Mouse (Mus musculus) spleen, adult 2 months (tissue): ENCODE results near the gene Gpr152.

Source experiments
- CTCF ChIP-seq: fragments of 200-500 bp; IDR thresholded peaks from 2 replicates; pipeline ENCODE4 v1.5.1; 2011; ENCODE audit warnings: mild to moderate bottlenecking, inconsistent platforms; ENCODE audit not compliant: insufficient read depth, insufficient read length, insufficient replicate concordance; ENCODE audit errors: extremely low read depth
- POLR2A ChIP-seq: fragments of 200-500 bp; IDR thresholded peaks from 2 replicates; pipeline ENCODE4 v1.6.1; 2011; ENCODE audit warnings: low read depth, low read length, inconsistent platforms

DNA sequence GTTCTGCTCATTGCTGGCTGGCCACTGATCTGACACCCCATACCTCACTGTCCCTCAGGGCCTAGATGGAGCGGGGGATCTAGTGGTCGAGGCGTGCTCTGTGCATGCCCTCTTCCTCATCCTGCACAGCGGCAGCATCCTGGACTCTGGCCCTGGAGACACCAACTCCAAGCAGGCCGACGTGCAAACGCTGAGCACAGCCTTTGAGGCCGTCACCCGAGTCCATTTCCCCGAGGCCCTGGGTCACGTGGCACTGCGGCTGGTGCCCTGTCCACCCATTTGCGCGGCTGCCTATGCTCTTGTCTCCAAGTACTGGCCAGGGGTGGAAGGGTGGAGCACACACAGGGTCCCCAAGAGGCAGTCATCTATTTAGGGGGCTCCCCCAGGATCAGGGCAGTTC, 32.9 kb upstream of the Gpr152 start:
- TF ChIP-seq POLR2A: no peak
- no peak for TF ChIP-seq CTCF
